Comparison of ENCODE assay signal across 8 mouse cellular contexts in the genomic region with DNA sequence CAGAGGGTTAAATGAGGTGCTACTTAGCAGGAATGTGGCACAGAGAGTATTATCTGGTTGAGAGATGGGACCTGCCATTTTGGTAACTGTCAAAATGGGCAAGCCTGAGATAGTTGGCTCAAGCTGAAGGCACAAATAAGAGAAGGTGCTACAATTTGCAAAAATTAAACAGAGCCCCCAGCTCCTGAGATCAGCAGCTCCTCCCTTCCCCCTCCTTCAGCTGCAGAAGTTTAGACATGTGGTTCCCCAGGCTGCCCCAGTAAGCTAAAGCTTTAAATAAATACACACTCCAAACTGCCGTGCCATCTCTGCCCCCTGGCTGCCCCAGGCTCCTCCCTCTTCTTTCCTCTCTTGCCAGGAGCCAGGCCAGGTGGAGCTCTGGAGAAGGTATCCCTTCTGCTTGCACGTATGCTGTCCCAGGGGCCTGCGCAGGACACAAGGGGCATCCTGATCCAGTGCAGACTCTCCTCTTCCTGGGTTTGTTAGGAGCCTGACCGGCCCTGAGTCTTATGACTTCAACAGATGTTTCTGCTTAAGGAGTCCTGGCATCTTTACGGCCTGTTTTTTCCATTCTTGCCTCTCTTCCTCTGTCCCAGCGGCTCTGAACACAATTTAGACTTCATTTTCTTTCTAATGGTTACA.
A peak's percentile ranks its signal among the peaks of the same experiment; 100 is the strongest.
DNase-seq lines count a peak whose midpoint lies in the region; ATAC-seq lines count a peak whose summit lies in the region.

No protein-coding gene starts in this region.

- WGBS in midbrain, embryonic 10.5 days: 57% methylated on average over 6 of the region's 6 CpGs
- 54% methylated on average over 6 of the region's 6 CpGs for WGBS in midbrain, embryonic 11.5 days
- 15% methylated on average over 6 of the region's 6 CpGs for WGBS in kidney, embryonic 16.5 days
- 19% methylated on average over 6 of the region's 6 CpGs for WGBS in stomach, embryonic 15.5 days

- H3K4me3 ChIP-seq in midbrain, embryonic 10.5 days: no peak overlapping the region
- no peak overlapping the region for H3K4me3 ChIP-seq in midbrain, embryonic 11.5 days (ENCODE audit: low read depth, low read length)
- H3K4me3 ChIP-seq in kidney, embryonic 16.5 days (ENCODE audit: low read length): no peak overlapping the region
- no peak overlapping the region for H3K4me3 ChIP-seq in stomach, embryonic 15.5 days (replicated peaks)

- ATAC-seq in midbrain, embryonic 11.5 days (ENCODE audit: low FRiP score): no peak
- peak; percentile 68; the same call in 1 of the 2 replicates for ATAC-seq in kidney, embryonic 16.5 days (ENCODE audit: low FRiP score, low TSS enrichment)
- ATAC-seq in stomach, embryonic 15.5 days (ENCODE audit: insufficient read depth, low FRiP score, low read depth): peak; percentile 15; the same call in 1 of the 2 replicates
- ATAC-seq in erythroblast, adult 5-6 weeks (replicated peaks; ENCODE audit: low FRiP score, poor library complexity, severe bottlenecking): no peak

- peaks cover 83% of the 10 kb centered on the region for H3K4me1 ChIP-seq in midbrain, embryonic 10.5 days
- H3K4me1 ChIP-seq in midbrain, embryonic 11.5 days (ENCODE audit: control insufficient read depth, insufficient read depth, low read length): peaks cover 41% of the 10 kb centered on the region
- H3K4me1 ChIP-seq in kidney, embryonic 16.5 days (ENCODE audit: insufficient read depth, low read length): peaks cover 54% of the 10 kb centered on the region
- H3K4me1 ChIP-seq in stomach, embryonic 15.5 days: peaks cover 52% of the 10 kb centered on the region

- no peak overlapping the region for H3K9ac ChIP-seq in midbrain, embryonic 11.5 days (ENCODE audit: low read length)
- peak overlapping the region; percentile 45; the same call in 1 of the 2 replicates for H3K9ac ChIP-seq in kidney, embryonic 16.5 days (replicated peaks; ENCODE audit: low read length)
- H3K9ac ChIP-seq in stomach, embryonic 15.5 days: no peak overlapping the region

- no peak for DNase-seq in midbrain, embryonic 10.5 days (ENCODE audit: low spot score)
- DNase-seq in midbrain, embryonic 11.5 days (ENCODE audit: low spot score, missing footprints): no peak
- peak; percentile 86 to 92 for DNase-seq in heart, adult 9 months (ENCODE audit: low spot score in 2 of 2)
- no peak for DNase-seq in thymus, postnatal 25 days
- no peak for DNase-seq in layer of hippocampus, postnatal 10 days (ENCODE audit: low spot score in 2 of 2)

- no peaks in the 10 kb centered on the region for H3K9me3 ChIP-seq in midbrain, embryonic 10.5 days (replicated peaks)
- no peaks in the 10 kb centered on the region for H3K9me3 ChIP-seq in midbrain, embryonic 11.5 days (ENCODE audit: control insufficient read depth, low read length)
- H3K9me3 ChIP-seq in kidney, embryonic 16.5 days (ENCODE audit: low read length): no peaks in the 10 kb centered on the region
- H3K9me3 ChIP-seq in stomach, embryonic 15.5 days: no peaks in the 10 kb centered on the region

- no peak overlapping the region for H3K4me2 ChIP-seq in midbrain, embryonic 11.5 days
- no peak overlapping the region for H3K4me2 ChIP-seq in kidney, embryonic 16.5 days (replicated peaks; ENCODE audit: low read depth, low read length)
- no peak overlapping the region for H3K4me2 ChIP-seq in stomach, embryonic 15.5 days

- no peaks in the 10 kb centered on the region for H3K27me3 ChIP-seq in midbrain, embryonic 10.5 days (ENCODE audit: low read depth, poor library complexity, severe bottlenecking)
- no peaks in the 10 kb centered on the region for H3K27me3 ChIP-seq in midbrain, embryonic 11.5 days (ENCODE audit: control insufficient read depth, insufficient read depth, low read length)
- no peaks in the 10 kb centered on the region for H3K27me3 ChIP-seq in kidney, embryonic 16.5 days (ENCODE audit: insufficient read depth, low read length)
- H3K27me3 ChIP-seq in stomach, embryonic 15.5 days (replicated peaks): no peaks in the 10 kb centered on the region

- peak overlapping the region; percentile 96 for H3K27ac ChIP-seq in midbrain, embryonic 10.5 days (replicated peaks)
- no peak overlapping the region for H3K27ac ChIP-seq in midbrain, embryonic 11.5 days (ENCODE audit: low read depth, low read length)
- peak overlapping the region; percentile 98 for H3K27ac ChIP-seq in kidney, embryonic 16.5 days (ENCODE audit: low read length)
- peak overlapping the region; percentile 96 for H3K27ac ChIP-seq in stomach, embryonic 15.5 days

- H3K36me3 ChIP-seq in midbrain, embryonic 10.5 days: no peaks in the 10 kb centered on the region
- no peaks in the 10 kb centered on the region for H3K36me3 ChIP-seq in midbrain, embryonic 11.5 days (ENCODE audit: control insufficient read depth, insufficient read depth, low read length)
- no peaks in the 10 kb centered on the region for H3K36me3 ChIP-seq in kidney, embryonic 16.5 days (ENCODE audit: insufficient read depth, low read length)
- no peaks in the 10 kb centered on the region for H3K36me3 ChIP-seq in stomach, embryonic 15.5 days

Comparison
In these comparisons a context has a peak if more than half of its experiments do, and no peak if none do; other contexts are left out.
1. DNase-seq: peak in heart, adult 9 months (2 of 2); none in midbrain, embryonic 10.5 days (single experiment), midbrain, embryonic 11.5 days (single experiment), thymus, postnatal 25 days (single experiment) and layer of hippocampus, postnatal 10 days (0 of 2).
2. ATAC-seq: peak in kidney, embryonic 16.5 days (single experiment) and stomach, embryonic 15.5 days (single experiment); none in midbrain, embryonic 11.5 days (single experiment) and erythroblast, adult 5-6 weeks (single experiment).